Mouse (Mus musculus) induced T-regulatory cell, adult 2 months (primary cell): ENCODE data around the gene Marveld3.
A peak's percentile ranks its signal among the peaks of the same experiment; 100 is the strongest.

Source experiments
- DNase-seq: peaks from one replicate; pipeline ENCODE4 v3.0.0-alpha.2; 2012; ENCODE audit warnings: low read depth

Marveld3 gene

DNA sequence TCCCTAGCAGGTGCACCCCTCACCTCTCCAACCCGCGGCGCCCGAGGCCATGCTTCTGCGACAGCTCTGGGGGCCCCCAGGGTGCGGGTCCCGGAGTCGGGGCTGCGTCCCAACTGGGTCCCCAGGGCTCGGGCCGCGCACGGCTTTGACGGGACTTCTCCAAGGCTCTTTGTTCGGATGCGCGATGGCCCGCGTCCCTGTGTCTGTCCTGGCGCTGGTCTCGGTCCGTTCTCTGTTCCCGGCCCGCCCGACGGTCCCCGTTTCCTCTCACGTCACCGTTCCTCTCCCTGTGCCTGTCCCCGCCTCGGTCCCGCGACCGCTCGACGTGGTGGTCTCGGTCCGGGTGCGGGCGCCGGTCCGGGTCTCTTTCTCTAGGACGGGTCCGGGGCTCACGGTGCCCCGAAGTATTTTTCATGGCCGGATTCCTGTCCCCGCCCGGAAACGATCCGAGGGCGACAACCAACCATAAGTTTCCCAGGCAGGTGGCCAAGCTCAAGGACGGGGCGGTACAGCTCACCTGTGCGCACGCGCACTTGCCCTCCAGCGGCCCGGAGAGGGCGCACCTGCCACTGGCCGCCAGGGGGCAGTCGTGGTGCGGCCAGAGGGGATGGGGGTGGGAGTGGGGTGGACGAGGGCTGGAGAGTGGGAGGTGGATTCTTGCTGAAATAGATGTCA lies at the start of gene Marveld3:
Gene Marveld3 (minus strand): TSS at position 511 of the 675 bp plus-strand sequence.
- DNase-seq, result peak; percentile 72

DNA sequence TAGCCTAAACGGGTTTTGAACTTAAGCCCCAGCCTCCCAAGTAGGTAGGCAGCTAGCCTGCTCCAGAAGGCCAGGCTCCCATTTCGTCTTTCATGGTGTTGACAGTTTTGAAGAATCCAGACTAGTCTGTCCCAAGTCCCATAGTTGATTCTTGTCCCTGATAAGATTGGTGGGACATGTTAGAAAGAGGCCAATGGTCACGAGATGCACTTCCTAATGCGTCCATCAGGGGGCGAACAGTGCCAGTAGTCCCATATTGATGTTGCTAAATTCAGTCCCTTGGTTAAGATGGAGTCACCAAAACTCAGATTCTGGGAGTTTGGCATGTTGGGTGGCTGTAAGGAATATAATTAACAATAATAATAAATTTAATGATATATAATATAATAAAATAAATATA lies 48.9 kb upstream of the Marveld3 start:
- DNase-seq, result peak; percentile 61

GRCm38 (mm10) chr8:110008995-110009446 lies 47.0 kb upstream of the Marveld3 start:
- DNase-seq, result no peak

DNA sequence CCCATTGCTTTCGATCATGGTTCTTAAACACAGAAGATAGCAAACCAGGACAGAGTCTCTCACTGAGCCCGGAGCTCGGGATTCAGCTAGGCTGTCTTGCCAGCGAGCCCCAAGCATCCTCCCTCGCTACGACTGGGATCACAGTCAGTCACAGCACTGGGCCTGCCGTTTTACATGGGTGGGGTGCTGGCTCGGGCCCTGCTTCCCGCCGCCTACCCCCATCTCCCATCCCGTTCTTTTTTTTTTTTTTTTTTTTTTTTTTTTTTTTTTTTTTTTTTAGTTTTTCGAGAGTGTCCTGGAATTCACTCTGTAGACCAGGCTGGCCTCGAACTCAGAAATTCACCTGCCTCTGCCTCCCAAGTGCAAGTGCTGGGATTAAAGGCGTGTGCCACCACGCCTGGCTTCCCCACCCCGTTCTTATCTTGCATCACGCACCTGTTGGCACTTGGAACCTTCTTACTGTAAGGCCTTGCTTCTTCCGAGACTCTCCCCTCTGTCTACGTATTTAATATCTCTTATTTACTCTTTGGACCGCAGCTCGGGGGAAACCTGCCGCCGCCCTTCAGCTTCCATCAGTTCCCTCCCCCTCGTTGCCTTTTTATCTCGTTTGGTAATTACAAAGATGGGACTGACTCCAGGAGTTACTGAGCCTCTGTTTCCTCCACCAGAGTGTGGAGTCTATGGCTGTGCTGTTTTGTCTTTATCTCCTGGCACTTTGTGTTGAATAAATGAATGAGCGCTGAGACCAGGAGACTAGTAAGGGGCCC lies 46.4 kb upstream of the Marveld3 start:
- DNase-seq, result no peak

DNA sequence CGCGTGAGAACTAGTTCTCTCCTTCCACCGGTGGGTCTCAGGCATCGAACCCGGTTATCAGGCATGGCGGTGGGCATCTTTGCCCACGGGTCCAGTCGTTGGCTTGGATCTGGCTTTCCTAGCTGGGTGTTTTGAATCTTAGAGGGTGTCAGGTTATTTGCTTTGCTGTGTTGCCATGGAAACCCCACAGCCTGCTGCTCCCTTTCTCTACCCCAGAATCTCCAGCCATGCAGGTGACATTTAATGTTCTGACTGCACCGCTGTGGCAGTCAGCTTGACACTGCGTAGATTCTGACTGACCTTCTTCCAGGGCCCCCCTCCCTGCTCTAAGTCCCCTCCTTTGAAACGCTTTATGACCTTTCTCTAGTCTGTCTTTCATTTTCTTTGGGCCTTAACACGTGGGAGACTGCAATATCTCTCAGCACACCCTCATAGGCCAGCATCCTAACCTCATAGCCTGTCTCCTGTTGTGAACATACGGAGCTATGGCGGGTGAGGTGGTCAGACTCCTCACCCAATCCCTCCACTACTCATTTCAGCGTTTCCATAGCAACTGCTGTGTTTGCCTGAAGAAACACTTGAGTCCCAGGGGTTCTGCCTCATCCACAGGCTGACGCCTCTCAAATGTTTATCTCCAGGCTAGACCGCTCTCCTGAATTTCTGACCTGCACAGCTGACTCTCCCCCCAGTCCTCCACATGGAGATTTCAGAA lies 44.5 kb upstream of the Marveld3 start:
- no peak for DNase-seq

GRCm38 (mm10) chr8:110004300-110004699 lies 42.3 kb upstream of the Marveld3 start:
- DNase-seq, result no peak

DNA sequence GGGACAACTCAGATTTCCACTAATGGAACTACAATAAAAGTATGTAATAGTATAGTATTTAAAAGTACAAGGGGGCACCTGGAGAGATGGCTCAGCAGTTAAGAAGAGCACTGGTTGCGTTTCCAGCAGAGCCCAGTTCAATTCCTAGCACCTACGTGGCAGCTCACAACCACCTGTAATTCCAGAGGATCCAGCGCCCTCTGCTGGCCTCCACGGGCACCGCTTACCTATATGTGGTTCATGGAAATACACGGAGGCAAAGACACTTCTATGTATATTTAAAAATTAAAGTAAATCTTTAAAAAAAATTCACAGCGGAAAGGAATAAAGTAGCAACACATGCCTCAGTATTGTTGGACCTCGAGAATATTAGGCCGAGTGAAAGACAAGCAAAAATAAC lies 41.0 kb upstream of the Marveld3 start:
- DNase-seq, result peak; percentile 52

DNA sequence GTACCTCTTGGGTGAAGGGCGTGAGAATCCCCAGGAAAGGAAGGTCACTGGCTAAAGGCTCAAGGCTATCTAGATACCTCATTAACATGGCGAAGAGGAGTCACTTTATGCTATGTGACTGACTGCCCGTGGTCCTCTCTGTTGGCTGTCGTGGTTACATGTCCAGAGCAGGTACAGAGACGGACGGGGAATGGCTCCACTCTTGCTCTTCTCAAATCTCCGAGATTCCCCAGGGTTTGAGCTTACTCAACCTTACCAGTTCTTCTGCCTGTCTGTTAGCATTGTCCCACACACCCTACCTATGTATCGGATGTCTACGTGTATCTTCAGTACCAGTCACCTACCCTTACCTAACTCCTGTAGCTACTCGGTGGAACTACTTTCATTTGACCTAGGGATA lies 38.0 kb upstream of the Marveld3 start:
- DNase-seq, result no peak

DNA sequence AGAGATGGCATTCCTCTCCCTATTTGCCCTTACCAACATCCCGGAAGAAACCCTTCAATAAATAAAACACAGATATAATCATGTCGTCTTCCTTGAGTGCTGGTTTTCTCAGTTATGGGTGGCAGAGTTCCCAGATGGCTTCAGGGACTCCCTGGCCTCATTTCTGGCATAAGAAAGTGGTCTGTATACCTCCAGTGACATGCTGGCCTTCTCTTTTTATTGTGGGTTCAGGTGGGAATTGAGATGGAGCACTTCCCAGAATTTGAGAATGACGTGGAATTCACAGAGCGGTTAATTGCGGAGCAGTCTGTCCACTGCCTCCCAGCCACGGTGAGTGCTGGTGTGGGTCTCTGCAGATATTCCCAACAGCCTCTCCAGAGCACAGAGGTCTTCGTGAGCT lies 36.1 kb upstream of the Marveld3 start:
- DNase-seq, result no peak

DNA sequence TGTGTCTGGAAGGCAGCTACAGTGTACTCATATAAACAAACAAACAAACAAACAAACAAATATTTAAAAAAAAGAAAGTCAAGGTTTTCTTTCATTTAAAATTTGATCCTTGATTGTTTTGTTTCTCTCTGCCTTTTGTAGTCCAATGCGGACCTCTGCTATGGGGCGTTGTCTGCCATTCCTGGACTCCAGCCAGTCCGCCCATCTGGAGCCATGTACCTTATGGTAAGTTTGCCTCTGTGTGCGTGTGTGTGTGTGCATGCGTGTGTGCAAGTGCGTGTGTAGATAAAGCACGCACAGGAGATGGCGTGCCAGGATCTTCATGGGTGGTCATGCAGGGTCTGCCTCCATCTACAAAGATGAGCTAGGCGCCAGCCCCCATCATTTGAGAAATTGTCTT lies 35.4 kb upstream of the Marveld3 start:
- no peak for DNase-seq

- no peak for DNase-seq
These were observed 30.9 kb upstream of the Marveld3 start for GRCm38 (mm10) chr8:109992951-109993350.

GRCm38 (mm10) chr8:109992166-109992565 lies 30.2 kb upstream of the Marveld3 start:
- DNase-seq, result no peak

DNA sequence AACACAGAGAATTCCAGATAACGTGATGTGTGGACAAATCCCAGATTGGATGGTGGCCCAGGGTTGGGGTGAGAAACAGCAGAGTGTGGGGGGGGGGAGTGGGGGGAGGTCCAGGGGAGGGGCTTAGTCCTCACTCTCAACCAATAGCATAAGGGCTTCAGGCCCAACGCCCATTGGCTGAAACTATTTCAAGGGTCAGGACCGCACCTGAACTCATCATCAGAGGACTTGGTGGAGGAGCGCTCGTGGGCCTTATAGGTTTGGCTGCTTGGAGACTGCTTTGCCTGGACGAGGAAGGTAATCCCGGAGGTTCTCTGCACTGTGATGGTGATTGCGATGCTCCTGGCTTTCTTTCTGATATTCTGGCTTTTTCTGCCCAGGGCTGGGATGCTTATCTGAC lies 28.2 kb upstream of the Marveld3 start, which contains the start of gene Tat:
Gene Tat (plus strand): TSS at position 214 of the 400 bp plus-strand sequence.
- DNase-seq, result no peak

DNA sequence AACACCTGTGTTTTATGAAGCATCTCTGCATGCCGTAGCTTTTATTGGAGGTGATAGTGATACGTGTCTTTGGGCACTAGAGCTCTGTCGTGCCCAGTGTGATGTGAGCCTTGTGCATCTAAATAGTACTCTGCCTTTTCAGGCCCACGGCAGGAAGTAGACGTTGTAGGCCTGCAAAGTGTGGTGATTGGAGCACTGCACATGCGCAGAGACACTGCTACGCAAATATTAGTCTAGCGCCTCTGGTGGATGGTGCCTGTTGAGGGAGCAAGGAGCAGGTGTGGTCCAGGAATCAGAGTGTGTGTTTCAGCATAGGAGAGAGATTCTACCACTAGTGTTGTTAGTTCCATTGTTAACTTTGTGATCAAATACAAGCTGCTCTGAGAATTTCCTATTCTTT lies 27.1 kb upstream of the Marveld3 start:
- no peak for DNase-seq

GRCm38 (mm10) chr8:109987776-109988175 lies 25.8 kb upstream of the Marveld3 start:
- no peak for DNase-seq

DNA sequence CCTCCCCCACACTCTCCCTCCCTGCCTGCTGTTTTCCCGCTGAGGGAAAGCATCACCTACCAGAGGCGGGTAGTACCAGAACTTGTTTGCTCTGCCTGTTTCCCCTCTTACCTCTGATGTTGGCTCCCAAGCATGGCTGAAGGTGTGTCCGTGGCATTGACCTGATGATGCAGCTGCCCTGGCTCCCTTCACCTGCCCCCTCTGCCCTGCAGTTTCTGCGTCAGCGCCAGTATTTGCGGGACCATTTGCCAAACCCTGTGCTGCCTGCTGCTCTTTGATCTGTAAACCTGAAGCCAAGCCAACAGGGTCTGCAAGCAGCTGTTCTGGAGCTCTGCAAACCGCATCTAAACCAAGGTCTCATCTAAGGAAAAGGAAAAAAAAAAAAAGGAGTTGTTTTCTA lies 24.4 kb upstream of the Marveld3 start:
- no peak for DNase-seq

DNA sequence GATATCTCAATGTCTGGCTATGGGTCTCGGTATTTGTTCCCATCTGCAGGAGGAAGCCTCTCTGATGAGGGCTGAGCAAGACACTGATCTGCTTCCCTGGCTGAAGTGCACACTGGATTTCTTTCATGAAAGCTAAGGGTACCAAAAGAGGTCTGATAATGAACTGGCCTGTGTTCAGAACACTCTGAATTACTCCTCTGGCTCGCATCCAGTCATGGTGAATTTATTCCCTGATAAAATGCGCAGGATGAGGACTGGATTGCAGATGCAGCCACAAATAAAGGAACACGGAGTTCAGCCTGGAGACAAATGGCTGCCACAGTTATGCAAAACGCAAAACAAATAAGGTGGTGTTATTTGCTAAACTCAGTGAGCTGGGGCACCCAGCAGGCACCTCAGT lies 21.9 kb upstream of the Marveld3 start:
- no peak for DNase-seq

DNA sequence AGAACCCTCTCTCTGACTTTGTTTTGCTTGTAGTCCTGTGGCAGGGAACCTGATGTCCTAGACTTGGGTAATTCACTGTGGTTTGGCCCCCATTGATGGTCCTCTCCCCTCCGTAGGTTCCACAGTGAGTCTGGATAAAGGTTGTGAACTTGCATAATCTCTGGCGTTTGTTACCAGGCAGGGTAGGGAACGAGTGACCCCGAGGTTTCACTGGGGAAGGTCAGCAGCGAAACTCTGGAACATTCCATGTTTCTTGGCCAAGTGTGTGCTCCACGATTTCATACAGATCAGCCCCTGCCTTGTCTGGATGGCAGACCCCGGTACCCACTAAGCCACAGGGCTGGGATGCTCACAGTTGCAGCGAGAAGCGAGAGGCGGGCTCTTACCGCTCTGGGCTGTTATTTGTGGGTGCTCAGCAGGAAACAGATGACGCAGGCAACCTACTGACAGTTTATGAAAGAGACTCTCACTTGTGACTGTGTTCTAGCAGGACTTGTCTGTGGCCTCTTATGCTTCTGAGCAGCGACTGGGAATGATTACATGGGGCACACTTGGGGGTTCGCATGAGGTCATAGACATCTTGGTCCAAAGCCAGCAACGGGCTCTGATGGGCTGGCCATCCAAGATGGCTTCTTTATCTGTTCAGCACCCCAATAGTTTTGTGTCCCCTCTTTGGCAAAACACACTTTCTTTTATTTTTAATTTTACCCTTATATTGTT lies 20.5 kb upstream of the Marveld3 start:
- no peak for DNase-seq

DNA sequence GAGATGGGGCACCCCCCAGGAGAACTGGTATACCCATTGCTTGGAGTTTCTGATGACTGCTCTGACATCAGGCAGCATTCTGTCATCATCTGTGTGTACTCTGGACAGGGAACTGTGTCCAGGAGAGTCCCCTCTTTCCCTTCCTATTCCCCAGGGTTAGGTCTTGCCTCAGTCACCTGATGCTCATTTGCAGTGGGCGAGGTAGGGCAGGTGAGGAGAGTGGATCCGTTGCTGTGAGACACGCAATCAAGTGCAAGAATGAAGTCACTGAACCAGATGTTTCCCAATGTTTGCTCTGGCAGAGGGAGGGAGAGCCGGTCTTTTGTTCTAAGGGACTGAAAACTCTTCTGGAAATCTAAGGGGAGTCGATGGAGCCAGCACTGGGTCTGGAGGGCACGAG lies 17.3 kb upstream of the Marveld3 start:
- DNase-seq, result no peak

GRCm38 (mm10) chr8:109972901-109973300 lies 10.9 kb upstream of the Marveld3 start:
- no peak for DNase-seq

DNA sequence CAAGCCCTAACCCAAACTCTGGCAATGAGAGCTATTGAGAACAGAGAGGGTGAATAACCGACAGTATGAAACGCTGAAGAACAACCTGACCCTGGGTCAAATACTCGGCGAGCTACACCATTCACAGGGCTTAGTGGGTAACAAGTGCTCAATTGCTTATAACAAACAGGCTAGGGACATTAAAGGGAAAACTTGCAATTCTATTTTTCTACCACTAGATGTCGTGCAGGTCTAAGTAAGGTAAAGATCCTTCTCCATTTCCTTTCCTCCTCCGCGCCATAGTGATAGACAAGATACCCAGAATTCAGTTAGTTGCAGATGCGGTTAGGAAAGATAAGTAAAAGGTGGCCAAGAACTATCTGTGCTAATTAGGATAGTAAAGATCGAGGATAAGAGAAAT lies 8.3 kb upstream of the Marveld3 start:
- peak; percentile 67 for DNase-seq

DNA sequence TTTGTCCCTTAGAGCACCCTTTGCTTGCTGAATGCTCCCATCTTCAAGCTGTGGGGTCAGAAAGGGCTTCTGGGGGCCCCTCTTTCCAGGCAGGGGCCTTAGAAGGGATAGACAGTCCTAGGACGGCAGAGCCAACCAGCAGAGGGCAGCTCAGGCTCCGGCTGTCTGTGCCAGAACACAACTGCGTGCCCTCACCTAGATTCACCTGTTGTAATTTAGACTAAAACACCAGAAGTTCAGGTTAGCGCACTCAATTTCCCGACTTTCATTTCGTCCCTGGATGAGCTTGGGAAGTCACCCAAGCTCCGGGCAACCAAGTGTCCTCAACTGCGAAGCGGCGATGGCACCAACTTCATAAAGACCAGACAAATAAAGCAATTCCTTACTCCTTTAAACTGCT lies 6.8 kb upstream of the Marveld3 start:
- DNase-seq, result no peak
